Mouse (Mus musculus) ES-Bruce4 (cell line): Measurements from ENCODE around the gene Pla2g4a. TPM values are rescaled to one million over a fixed set of nuclear protein-coding genes. Genes with fewer than 3 reads are reported as not detected.

Experiments used
- H3K27ac ChIP-seq: 2 replicates; pipeline ENCODE4 v1.5.1; 2012; ENCODE audit warnings: low read length, inconsistent platforms; ENCODE audit not compliant: insufficient read depth
- H3K27me3 ChIP-seq: 2 replicates; pipeline ENCODE4 v1.6.1; 2012; ENCODE audit warnings: mild to moderate bottlenecking, low read length, inconsistent platforms; ENCODE audit not compliant: control insufficient read depth, poor library complexity, insufficient read depth, severe bottlenecking
- H3K36me3 ChIP-seq: 2 replicates; pipeline ENCODE4 v1.6.1; 2012; ENCODE audit warnings: inconsistent platforms, mild to moderate bottlenecking, low read length, moderate library complexity; ENCODE audit not compliant: control insufficient read depth, poor library complexity, insufficient read depth, severe bottlenecking
- H3K4me1 ChIP-seq: one replicate; pipeline ENCODE4 v1.8.1; 2011; ENCODE audit warnings: low read length; ENCODE audit not compliant: control insufficient read depth, insufficient read depth
- H3K4me3 ChIP-seq: 2 replicates; pipeline ENCODE4 v1.5.1; 2011; ENCODE audit warnings: low read depth, mild to moderate bottlenecking, low read length
- H3K9ac ChIP-seq: 2 replicates; pipeline ENCODE4 v1.6.1; 2012; ENCODE audit warnings: low read depth, mild to moderate bottlenecking, inconsistent platforms; ENCODE audit not compliant: poor library complexity, severe bottlenecking
- H3K9me3 ChIP-seq: replicated peaks from 2 replicates; pipeline ENCODE4 v1.6.1; 2012; ENCODE audit warnings: mild to moderate bottlenecking, low read length, inconsistent platforms; ENCODE audit not compliant: control insufficient read depth, poor library complexity, insufficient read depth, severe bottlenecking
- CTCF ChIP-seq: IDR thresholded peaks from one replicate; pipeline ENCODE4 v1.8.1; 2011; ENCODE audit warnings: low read depth, low read length
- EP300 ChIP-seq: IDR thresholded peaks from 2 replicates; pipeline ENCODE4 v1.6.1; 2011; ENCODE audit warnings: low read depth, low read length; ENCODE audit not compliant: insufficient read depth
- POLR2A ChIP-seq: IDR thresholded peaks from one replicate; pipeline ENCODE4 v1.8.1; 2011; ENCODE audit warnings: low read length; ENCODE audit not compliant: insufficient read depth
- polyA plus RNA-seq: library from polyadenylated mRNA; stranded (reverse); fragments of >200 nt; gene quantifications from 2 replicates; pipeline ENCODE4 v1.2.4, GENCODE M21; 2011; ENCODE audit warnings: low read depth; ENCODE audit not compliant: missing spikeins, insufficient read depth, insufficient read length

Gene Pla2g4a
- polyA plus RNA-seq, 1 experiment = 5.7 TPM

GRCm38 (mm10) chr1:149922219-149922618, 38.9 kb downstream of the Pla2g4a start:
- Histone ChIP-seq H3K9ac (no peak overlapping the region), H3K27me3 (no peaks in the 10 kb centered on the region), H3K9me3 (no peaks in the 10 kb centered on the region), H3K4me3 (no peak overlapping the region), H3K36me3 (no peaks in the 10 kb centered on the region), H3K4me1 (no peaks in the 10 kb centered on the region), H3K27ac (no peak overlapping the region)
- TF ChIP-seq POLR2A = no peak
- TF ChIP-seq CTCF = no peak
- no peak for TF ChIP-seq EP300

DNA sequence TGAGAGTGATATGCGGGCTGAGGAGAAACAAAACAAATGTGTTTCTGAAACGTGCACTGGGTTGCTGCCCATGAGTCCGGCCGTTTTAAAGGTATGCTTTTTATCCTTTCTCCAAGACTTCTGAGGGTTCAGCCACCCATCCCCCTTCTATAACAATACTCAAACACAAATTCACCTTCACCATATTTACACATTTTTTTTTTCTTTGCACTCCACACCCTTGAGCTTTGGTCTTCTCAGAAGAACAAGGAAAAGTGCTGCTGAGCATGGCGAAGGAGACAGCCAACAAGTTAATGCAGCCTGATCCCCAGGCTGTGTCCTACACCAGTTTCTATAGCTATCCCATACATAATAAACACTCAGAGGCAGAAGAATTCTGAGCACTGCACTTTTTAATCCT, 39.8 kb downstream of the Pla2g4a start:
- H3K27ac ChIP-seq = no peak overlapping the region
- TF ChIP-seq POLR2A (no peak), EP300 (no peak), CTCF (no peak)

GRCm38 (mm10) chr1:149919301-149919700, 41.8 kb downstream of the Pla2g4a start:
- Histone ChIP-seq H3K9ac (no peak overlapping the region), H3K9me3 (no peaks in the 10 kb centered on the region), H3K36me3 (no peaks in the 10 kb centered on the region), H3K27me3 (no peaks in the 10 kb centered on the region), H3K27ac (no peak overlapping the region), H3K4me3 (no peak overlapping the region), H3K4me1 (no peaks in the 10 kb centered on the region)
- TF ChIP-seq POLR2A (no peak), EP300 (no peak), CTCF (no peak)

More for the DNA sequence above, 39.8 kb downstream of the Pla2g4a start:
- no peaks in the 10 kb centered on the region for H3K9me3 ChIP-seq
- no peaks in the 10 kb centered on the region for H3K4me1 ChIP-seq
- H3K36me3 ChIP-seq = no peaks in the 10 kb centered on the region
- no peak overlapping the region for H3K4me3 ChIP-seq
- no peak overlapping the region for H3K9ac ChIP-seq
- H3K27me3 ChIP-seq = no peaks in the 10 kb centered on the region

GRCm38 (mm10) chr1:149912984-149913383, 48.1 kb downstream of the Pla2g4a start:
- no peak for TF ChIP-seq CTCF
- TF ChIP-seq POLR2A = no peak
- TF ChIP-seq EP300 = no peak
- H3K9me3 ChIP-seq = no peaks in the 10 kb centered on the region
- no peaks in the 10 kb centered on the region for H3K4me1 ChIP-seq
- no peaks in the 10 kb centered on the region for H3K36me3 ChIP-seq
- H3K4me3 ChIP-seq = no peak overlapping the region
- no peak overlapping the region for H3K9ac ChIP-seq
- H3K27me3 ChIP-seq = no peaks in the 10 kb centered on the region
- no peak overlapping the region for H3K27ac ChIP-seq

DNA sequence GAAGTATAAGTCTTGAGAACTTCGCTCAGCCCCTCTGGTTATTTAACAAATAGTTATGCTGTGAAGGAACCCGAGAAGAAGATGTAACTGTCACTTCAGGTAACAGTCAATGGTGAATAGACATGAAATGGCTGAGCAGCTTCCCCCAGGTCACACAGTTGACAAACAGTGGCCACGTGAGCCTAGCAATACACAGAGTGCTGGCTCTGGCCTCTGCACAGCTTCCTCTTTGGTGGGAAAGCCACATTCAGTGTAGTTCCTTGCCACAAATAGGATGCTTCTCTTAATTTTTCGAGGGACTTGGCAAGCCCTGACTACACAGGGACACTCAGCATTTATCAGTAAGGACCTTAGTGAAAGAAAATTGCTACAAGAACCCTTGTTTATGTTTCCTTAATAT, 50.0 kb downstream of the Pla2g4a start:
- Histone ChIP-seq H3K4me3 (no peak overlapping the region), H3K36me3 (no peaks in the 10 kb centered on the region), H3K27me3 (no peaks in the 10 kb centered on the region), H3K27ac (no peak overlapping the region), H3K9ac (no peak overlapping the region), H3K9me3 (no peaks in the 10 kb centered on the region), H3K4me1 (no peaks in the 10 kb centered on the region)
- no peak for TF ChIP-seq POLR2A
- TF ChIP-seq EP300 = no peak
- TF ChIP-seq CTCF = no peak

GRCm38 (mm10) chr1:149898001-149898625, 63.0 kb downstream of the Pla2g4a start:
- no peaks in the 10 kb centered on the region for H3K36me3 ChIP-seq
- TF ChIP-seq POLR2A = no peak
- no peaks in the 10 kb centered on the region for H3K27me3 ChIP-seq
- H3K9me3 ChIP-seq = no peaks in the 10 kb centered on the region
- H3K4me1 ChIP-seq = no peaks in the 10 kb centered on the region
- H3K4me3 ChIP-seq = no peak overlapping the region
- no peak overlapping the region for H3K27ac ChIP-seq
- H3K9ac ChIP-seq = no peak overlapping the region
